Mouse (Mus musculus) heart, postnatal 25 days (tissue): ENCODE measurements around the gene Dvl1. TPM values are rescaled to one million over a fixed set of nuclear protein-coding genes. Genes with fewer than 3 reads are reported as not detected.

Source experiments
- DNase-seq: peaks from one replicate; pipeline ENCODE4 v3.0.0; 2022; ENCODE audit warnings: low spot score
- intact Hi-C: fragments of 180-260 bp; cut with DNase I; formaldehyde crosslinking; loops from one replicate; pipeline ENCODE4 v1.15.1; 2025
- total RNA-seq, 2 experiments: library from RNA; stranded (reverse); gene quantifications; 2 replicates each; pipeline ENCODE4 v1.2.3; 2021

The Dvl1 gene
- total RNA-seq, 2 experiments from 2014 or later = 43.3 to 44.3 TPM

DNA sequence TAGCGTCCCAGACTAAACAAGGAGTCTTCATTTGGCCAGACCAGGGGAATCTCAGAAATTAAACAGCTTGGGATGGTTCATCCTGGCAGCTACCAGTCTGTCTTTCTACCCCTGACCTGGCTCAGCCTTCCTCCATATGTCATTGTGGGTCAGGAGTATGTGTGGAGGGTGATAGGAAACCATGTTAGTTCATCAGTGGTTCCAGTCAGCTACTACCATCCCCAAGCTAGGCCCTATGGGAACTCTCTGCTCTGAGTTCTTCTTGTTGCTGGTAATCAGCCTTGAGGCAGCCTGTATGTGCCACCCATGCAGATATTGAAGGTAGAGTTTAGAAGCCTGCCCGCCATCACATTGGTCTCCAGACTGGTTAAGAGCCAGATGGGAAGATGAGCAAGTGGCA, 51.1 kb downstream of the Dvl1 start:
- intact Hi-C loops = no loop called here

DNA sequence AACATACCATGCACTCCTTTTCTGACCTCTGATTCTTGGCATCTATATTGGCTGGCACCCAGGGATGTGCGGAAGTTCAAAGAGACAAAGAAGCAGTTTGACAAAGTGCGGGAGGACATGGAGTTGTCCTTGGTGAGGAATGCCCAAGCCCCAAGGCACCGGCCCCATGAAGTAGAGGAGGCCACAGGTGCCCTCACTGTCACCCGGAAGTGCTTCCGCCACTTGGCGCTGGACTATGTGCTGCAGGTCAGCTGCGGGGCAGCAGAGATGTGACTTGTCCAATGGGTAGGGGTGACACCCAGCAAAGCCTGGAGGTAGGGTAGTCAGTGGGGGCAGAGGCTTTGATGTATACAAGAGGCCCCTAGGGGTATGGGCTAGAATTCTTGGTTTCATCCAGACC, 52.2 kb downstream of the Dvl1 start:
- intact Hi-C loops = no loop called here
- DNase-seq = no peak

More for the DNA sequence above, 51.1 kb downstream of the Dvl1 start:
- DNase-seq = no peak

DNA sequence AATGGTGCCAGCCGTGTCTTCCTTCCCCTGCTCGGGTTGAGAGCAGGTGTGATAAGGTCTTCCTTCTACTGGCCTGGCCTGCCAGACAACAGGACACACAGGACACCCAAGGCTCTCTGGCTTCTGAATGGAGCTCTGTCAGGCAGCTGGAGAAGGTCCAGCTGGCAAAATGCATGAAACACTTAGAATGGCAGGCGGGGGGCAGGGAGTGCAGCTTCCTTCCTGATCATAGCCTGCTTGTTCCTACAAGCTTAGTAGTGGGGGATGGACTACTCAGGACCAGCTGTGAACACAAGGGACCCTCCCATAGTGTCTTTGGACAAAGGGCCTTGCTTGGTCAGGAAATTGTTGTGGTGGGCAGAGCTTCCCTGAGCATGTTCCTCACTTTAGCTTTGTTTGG, 54.0 kb downstream of the Dvl1 start:
- DNase-seq = no peak
- intact Hi-C loops = no loop called here

DNA sequence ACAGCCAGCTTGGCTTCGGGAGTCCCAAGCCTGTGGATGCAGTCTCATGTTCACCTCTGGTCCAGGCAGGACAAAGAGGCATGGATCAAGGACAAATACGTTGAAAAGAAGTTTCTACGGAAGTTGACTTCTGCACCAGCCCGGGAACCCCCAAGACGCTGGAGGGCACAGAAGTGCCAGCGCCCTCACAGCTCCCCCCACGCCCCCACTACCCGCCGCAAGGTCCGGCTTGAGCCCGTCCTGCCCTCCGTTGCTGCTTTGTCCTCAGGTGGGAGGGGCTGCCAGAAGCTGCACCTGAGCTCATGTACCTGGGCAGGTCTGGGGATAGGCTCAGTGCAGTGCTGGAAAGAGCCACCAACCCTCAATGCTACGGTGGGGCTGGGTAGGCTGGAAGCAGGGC, 56.0 kb downstream of the Dvl1 start:
- DNase-seq = no peak
- intact Hi-C loops = no loop called here

DNA sequence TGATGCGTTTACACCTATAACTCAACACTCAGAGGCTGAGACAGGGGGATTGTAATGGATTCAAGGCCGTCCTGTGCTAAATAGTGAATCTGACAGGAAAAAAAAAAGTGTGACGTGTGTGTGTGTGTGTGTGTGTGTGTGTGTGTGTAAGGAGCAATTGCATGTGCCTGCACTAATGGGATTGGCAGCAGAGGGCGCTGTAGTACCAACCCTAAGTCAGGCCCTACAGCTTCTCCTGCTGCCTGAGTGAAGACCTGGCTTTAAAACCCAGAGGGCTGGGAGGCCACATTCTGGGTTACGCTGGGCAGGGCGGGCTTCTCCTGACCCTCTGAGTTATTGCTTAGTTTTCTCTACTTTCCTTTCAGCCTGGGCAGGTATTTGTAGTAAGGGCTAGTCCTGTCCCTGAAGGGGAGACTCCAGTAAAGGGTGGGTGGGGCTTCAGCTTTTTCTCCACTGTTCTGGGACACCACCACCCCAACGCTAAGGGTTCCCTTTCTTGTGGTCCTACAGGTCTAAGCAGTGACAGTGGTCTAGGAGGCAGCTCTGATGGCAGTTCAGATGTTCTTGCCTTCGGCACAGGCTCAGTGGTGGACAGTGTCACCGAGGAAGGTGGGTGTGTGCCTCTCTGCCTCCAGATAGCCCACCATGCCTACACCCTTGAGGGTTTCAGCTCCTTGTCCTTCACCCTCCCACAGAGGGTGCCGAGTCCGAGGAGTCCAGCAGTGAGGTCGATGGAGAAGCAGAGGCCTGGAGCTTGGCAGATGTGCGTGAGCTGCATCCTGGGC, 57.3 kb downstream of the Dvl1 start:
- no peak for DNase-seq
- intact Hi-C loops = no loop called here

DNA sequence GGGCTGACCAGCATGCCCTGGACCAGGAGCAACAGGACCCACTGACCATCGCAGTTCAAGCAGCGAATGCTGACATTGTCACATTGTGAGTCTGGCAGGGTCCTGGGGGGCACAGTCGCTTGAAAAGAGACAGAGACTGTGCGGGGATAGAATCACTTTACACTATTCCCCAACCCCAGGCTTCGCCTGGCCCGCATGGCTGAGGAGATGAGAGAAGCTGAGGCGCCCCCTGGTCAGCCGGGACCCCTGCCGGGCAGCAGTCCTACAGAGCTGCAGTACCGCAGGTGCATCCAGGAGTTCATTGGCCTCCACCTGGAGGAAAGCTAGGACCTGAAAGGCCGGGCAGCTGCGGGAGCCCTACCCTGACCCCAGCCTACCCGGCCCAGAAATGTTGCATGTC, 58.4 kb downstream of the Dvl1 start:
- no peak for DNase-seq
- intact Hi-C loops = no loop called here

DNA sequence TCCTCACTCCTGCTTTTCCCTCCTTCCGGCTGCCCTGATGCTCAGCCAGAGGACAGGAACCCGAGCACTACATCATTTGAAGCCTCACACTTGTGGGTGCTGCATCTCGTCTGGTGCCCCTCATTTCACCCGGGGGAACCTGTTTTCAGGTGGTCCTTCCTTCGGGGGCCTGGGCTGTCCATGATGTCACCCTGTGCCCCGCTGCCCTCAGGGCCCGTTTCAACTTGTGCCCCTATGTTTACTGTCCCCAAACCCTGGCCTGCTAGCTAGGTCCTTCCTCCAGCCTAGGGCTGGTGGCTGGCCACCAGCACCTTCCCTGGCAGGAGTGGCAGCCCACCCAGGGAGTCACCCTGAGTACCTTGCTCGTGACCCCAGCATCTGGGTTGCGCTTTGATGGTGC, 58.9 kb downstream of the Dvl1 start:
- no peak for DNase-seq
- intact Hi-C loops = no loop called here

DNA sequence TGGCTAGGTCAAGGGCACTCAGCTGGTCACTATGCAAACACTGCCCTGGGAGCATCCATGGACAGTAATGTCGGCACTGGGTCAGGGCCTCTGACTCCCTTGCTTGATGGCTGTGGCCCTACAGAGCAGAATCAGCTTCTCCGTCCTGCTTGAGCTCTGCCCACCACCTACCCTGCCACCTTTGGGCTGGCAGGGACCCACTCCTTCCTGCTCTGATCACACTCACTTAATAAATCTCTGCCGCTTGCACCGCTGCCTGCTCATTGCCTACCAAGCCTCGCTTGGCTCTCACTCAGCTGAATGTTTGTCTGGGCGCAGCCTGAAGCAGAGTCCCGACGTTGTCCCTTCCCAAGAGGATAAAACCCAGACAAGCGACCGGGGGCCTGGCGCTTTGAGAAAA, 59.8 kb downstream of the Dvl1 start:
- intact Hi-C loops = no loop called here
- no peak for DNase-seq

DNA sequence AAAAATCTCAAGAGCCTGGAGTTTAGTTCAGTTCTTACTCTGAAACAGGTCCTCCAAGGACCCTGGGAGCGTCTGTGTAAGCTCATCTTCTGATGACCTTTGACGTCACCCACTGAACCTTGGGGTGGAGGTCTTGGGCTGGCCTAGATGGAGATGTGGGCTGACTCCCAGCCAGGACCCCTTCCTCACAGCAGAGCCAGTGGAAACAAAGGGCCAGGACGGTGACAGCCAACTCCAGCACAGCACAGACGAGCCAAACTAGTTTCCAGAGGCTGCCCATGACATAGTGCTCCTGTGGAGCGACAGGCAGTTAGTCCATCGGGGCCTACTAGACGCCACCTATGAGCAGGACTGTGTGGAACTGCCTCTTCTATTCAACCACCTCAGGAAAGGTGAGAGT, 61.1 kb downstream of the Dvl1 start:
- no peak for DNase-seq
- intact Hi-C loops = no loop called here

DNA sequence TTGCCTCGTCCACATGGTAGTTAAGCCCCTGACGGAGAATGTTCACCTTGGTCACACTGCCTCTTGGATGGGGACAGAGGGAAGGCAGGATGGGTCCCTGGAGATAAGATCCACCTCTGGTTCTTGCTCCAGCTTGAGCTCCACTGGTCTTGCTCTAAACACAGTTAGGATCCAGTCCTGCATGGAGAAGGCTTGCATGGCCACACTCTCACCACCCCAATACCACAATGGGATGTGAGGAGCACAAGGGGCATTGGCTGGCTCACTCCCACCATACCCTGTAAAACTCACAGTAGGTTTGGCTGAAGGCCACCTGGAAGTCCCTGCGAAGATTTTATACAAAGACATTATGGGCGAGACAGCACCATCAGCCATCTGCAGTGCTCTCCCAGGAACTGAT, 61.5 kb downstream of the Dvl1 start:
- intact Hi-C loops = no loop called here
- DNase-seq = no peak

Other genes starting within 250 kb of the Dvl1 start
- 1 to 10 TPM; 7.8 to 7.9 TPM for gene Slc35e2, start 246.0 kb upstream of the Dvl1 start, total RNA-seq
- gene Cdk11b, start 222.5 kb upstream of the Dvl1 start, total RNA-seq = 10 to 100 TPM; 29.2 to 30.3 TPM
- not detected for gene Gm10563, start 202.0 kb upstream of the Dvl1 start, total RNA-seq
- 1 to 10 TPM; 8.5 to 8.6 TPM for gene Mmp23, start 194.0 kb upstream of the Dvl1 start, total RNA-seq
- 10 to 100 TPM; 23.0 to 28.0 TPM for gene Mib2, start 178.2 kb upstream of the Dvl1 start, total RNA-seq
- 1 to 10 TPM; 1.2 TPM for gene Fndc10, start 153.1 kb upstream of the Dvl1 start, total RNA-seq
- 10 to 100 TPM; 41.8 to 44.6 TPM for gene Ssu72, start 142.6 kb upstream of the Dvl1 start, total RNA-seq
- under 1 TPM; 0.60 to 0.87 TPM for gene Tmem240, start 112.6 kb upstream of the Dvl1 start, total RNA-seq
- gene Atad3a, start 86.3 kb upstream of the Dvl1 start, total RNA-seq = 10 to 100 TPM; 49.6 to 50.3 TPM
- 1 to 10 TPM; 7.9 to 9.4 TPM for gene Vwa1, start 72.7 kb upstream of the Dvl1 start, total RNA-seq
- gene Tmem88b, start 61.5 kb upstream of the Dvl1 start, total RNA-seq = under 1 TPM; 0.75 to 0.84 TPM
- gene Ankrd65, start 57.0 kb upstream of the Dvl1 start, total RNA-seq = not detected
- gene Mrpl20, start 44.5 kb upstream of the Dvl1 start, total RNA-seq = 10 to 100 TPM; 75.0 to 78.0 TPM
- gene Ccnl2, start 34.9 kb upstream of the Dvl1 start, total RNA-seq = 10 to 100 TPM; 35.6 to 37.8 TPM
- 100 to 1,000 TPM; 108 to 109 TPM for gene Aurkaip1, start 16.1 kb upstream of the Dvl1 start, total RNA-seq
- 10 to 100 TPM; 30.5 to 33.0 TPM for gene Mxra8, start 7.7 kb upstream of the Dvl1 start, total RNA-seq
- under 1 TPM; 0.14 to 0.26 TPM for gene Tas1r3, start 16.0 kb downstream of the Dvl1 start, total RNA-seq
- gene Cptp, start 22.0 kb downstream of the Dvl1 start, total RNA-seq = 10 to 100 TPM in 1 of 2 experiments, 1 to 10 TPM in 1; 8.1 to 10.5 TPM
- 10 to 100 TPM; 15.9 to 17.5 TPM for gene Ints11, start 22.1 kb downstream of the Dvl1 start, total RNA-seq
- 10 to 100 TPM; 12.8 to 13.8 TPM for gene Pusl1, start 44.4 kb downstream of the Dvl1 start, total RNA-seq
- 10 to 100 TPM; 11.7 to 18.0 TPM for gene Acap3, start 44.4 kb downstream of the Dvl1 start, total RNA-seq
- 10 to 100 TPM; 50.7 to 60.2 TPM for gene Ube2j2, start 96.4 kb downstream of the Dvl1 start, total RNA-seq
- gene C1qtnf12, start 114.9 kb downstream of the Dvl1 start, total RNA-seq = 10 to 100 TPM; 13.3 to 14.6 TPM
- gene B3galt6, start 145.2 kb downstream of the Dvl1 start, total RNA-seq = 1 to 10 TPM; 2.4 to 2.7 TPM
- gene Sdf4, start 145.5 kb downstream of the Dvl1 start, total RNA-seq = 10 to 100 TPM; 77.3 to 81.8 TPM
- under 1 TPM in 1 of 2 experiments, not detected in 1; 0.23 TPM for gene Tnfrsf4, start 166.4 kb downstream of the Dvl1 start, total RNA-seq
- gene Tnfrsf18, start 178.8 kb downstream of the Dvl1 start, total RNA-seq = under 1 TPM in 1 of 2 experiments, not detected in 1; 0.34 TPM
- gene Ttll10, start 212.0 kb downstream of the Dvl1 start, total RNA-seq = not detected